Mouse (Mus musculus) colon, adult 2 months (tissue): ENCODE measurements around the gene Angpt4. TPM values are rescaled to one million over a fixed set of nuclear protein-coding genes. Genes with fewer than 3 reads are reported as not detected.

Source experiments
- polyA plus RNA-seq: library from polyadenylated mRNA; depleted of rRNA; stranded (reverse); fragments of >200 nt; gene quantifications from 2 replicates; pipeline ENCODE4 v1.2.3, GENCODE M21; 2012; rRNA removed

The Angpt4 gene
- polyA plus RNA-seq, result 1.8 and 2.4 TPM in 2 replicates

GRCm38 (mm10) chr2:151910919-151911500 lies at the start of gene Angpt4:
Gene Angpt4 (plus strand): TSS chr2:151911210.

GRCm38 (mm10) chr2:151979470-151980354 lies 68.7 kb downstream of the Angpt4 start, which contains the start of gene Fam110a:
Gene Fam110a (minus strand): TSS chr2:151980219.

Other genes starting within 250 kb of the Angpt4 start
- not detected in 2 replicates for gene Rad21l, start 242.7 kb upstream of the Angpt4 start, polyA plus RNA-seq
- 0.28 and 0.36 TPM in 2 replicates for gene Tmem74b, start 209.2 kb upstream of the Angpt4 start, polyA plus RNA-seq
- 31.2 and 35.6 TPM in 2 replicates for gene Psmf1, start 167.0 kb upstream of the Angpt4 start, polyA plus RNA-seq
- not detected in 2 replicates for gene Rspo4, start 68.3 kb upstream of the Angpt4 start, polyA plus RNA-seq
- gene Fam110a, start 69.0 kb downstream of the Angpt4 start, polyA plus RNA-seq, result 23.9 and 24.5 TPM in 2 replicates
- 51.0 and 66.3 TPM in 2 replicates for gene Slc52a3, start 85.3 kb downstream of the Angpt4 start, polyA plus RNA-seq
- 0.09 TPM in 1 of 2 replicates, not detected in the other for gene Scrt2, start 170.3 kb downstream of the Angpt4 start, polyA plus RNA-seq
- 200 and 254 TPM in 2 replicates for gene Srxn1, start 194.3 kb downstream of the Angpt4 start, polyA plus RNA-seq
- 9.3 and 9.6 TPM in 2 replicates for gene Tcf15, start 232.4 kb downstream of the Angpt4 start, polyA plus RNA-seq